Mouse (Mus musculus) ovary, postnatal 10 days (tissue): ENCODE results near the gene Rps29.

Experiments used
- DNase-seq: peaks from one replicate; pipeline ENCODE4 v3.0.0; 2022; ENCODE audit warnings: low spot score

Rps29 gene

DNA sequence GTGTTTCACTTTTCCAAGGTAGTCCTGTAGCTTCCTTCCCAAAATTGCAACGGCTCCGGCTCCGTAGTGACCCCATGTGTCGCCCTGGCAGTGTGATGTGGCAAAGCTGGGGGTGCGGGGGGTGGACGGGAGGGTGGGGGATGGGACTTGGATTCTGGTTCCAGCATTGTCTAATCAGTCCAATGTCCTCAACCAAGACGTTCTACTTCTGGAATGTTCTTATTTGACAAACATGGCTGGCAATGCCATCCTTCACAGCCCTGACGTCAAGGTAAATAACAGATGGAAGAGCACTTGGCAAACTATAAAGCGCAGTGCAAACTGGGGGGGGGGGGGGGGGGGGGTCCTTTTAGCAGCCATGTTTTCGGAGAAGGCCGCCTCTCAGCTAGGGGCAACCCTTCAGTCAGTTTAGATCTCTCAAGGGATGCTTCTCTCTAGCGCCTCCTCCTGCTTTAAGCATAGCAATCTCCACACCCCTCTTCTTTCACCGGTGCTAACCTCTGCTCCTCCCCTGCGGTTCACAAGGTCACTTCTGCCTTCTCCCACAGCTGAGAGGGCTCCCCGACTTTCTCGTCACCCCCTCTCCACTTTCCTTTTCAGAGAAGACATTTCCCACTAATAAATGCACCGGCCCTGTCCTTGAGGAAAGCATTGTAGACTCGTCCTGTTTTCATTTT lies 29.2 kb downstream of the Rps29 start:
- no peak for DNase-seq

GRCm38 (mm10) chr12:69127626-69128025 lies 31.4 kb downstream of the Rps29 start:
- DNase-seq, result no peak

GRCm38 (mm10) chr12:69127170-69127569 lies 31.8 kb downstream of the Rps29 start:
- DNase-seq, result no peak

- no peak for DNase-seq
Measured at GRCm38 (mm10) chr12:69125066-69125465, 33.9 kb downstream of the Rps29 start.

DNA sequence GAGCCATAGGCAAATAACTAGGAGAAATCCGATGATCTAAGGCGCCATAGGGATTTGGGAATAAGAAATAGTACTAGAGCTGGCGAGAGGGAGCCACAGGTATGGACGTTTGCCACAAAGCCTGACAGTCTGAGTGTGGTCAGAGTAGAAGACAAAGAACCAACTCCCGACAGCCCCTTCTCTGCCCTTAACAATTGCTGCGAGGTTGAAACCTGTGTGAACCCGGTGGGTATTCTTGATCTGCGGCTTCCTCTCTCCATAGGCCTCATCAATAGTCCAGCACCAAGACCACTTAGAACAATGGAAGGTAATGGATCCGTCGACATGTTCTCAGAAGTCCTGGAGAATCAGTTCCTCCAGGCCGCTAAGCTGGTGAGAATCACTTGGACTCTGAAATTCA lies 36.2 kb downstream of the Rps29 start:
- DNase-seq, result no peak

DNA sequence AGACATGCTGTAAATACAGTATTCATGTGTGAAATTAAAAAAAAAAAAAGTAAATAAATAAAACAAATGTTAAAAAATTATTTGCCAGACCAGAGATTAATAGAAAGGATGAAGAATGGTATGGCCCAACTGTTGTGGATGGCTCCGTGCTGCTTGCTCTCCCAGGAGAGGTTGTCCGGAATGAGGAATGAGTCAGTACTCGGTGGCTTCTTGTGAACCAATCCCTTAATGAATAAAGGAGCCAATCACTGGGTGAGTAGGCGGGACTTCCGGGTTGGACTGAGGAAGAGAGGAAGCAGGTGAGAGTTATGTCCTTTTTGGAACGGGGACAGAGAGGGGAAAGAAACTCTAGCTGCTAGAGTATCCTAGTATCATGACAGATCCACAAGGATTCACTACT lies 39.1 kb downstream of the Rps29 start:
- no peak for DNase-seq
